Mouse (Mus musculus): ENCODE results near the gene Lrmp. TPM values are rescaled to one million over a fixed set of nuclear protein-coding genes. Genes with fewer than 3 reads are reported as not detected.

Gene Lrmp
- total RNA-seq, 2 experiments from 2014 or later = 0.31 to 0.61 TPM

- no peak for TF ChIP-seq CTCF (IDR thresholded peaks at IDR 0.05)
- intact Hi-C loops (cut with DNase I) = no loop called here
- Histone ChIP-seq H3K4me3 (no peak overlapping the region), H3K27ac (no peak overlapping the region)
- DNase-seq = no peak
These were observed 89.0 kb downstream of the Lrmp start for GRCm38 (mm10) chr6:145204440-145204839.

DNA sequence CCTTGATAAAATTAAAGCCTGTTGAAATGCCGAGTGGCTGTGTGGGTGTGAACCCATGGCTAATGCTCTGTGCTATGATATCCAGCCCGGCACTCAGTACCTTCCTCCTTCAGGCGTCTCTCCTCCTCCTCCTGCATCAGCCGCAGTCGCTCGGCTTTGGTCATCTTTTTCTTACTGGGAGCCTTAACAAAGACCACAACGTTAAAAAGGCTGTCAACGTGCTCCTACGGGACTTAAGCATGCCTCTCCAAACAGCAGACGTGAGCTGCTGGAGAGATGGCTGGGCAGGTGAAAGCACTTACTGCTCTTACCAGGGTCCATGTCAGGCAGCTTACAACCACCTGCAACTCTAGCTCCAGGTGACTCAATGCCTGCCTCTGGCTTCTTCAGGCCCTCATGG is 89.7 kb downstream of the Lrmp start:
- DNase-seq = no peak
- intact Hi-C loops (cut with DNase I) = no loop called here
- TF ChIP-seq CTCF (IDR thresholded peaks at IDR 0.05) = no peak
- H3K27ac ChIP-seq = no peak overlapping the region
- no peak overlapping the region for H3K4me3 ChIP-seq

DNA sequence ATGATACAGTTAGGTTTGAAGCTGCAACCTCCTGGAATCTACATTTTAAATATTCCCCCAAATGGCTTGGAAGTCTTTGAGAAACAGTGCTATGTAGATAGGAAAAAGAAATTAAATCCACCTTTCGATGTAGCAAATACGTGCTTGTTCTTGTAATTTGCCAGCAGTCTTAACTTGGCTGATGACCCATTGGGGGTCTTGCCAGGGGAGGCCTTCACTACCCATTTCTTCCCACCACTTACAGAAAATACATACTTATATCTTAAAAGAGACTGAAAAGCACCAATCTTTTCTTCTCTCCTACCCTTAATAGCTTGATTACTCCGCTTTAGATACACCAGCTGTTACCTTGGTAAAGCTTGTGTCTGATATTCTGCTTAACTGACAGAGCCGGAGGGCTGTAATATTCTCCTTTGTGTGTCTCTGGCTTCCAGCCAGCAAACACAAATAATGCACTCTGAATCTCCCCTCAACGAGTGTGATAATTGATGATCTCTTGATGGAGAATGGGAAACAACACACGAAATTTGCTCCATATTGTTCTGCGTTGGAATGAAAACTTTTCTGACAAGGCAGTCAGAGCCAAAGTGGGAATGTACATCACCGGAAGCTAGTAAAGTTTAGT is 94.7 kb downstream of the Lrmp start:
- DNase-seq = no peak
- H3K4me3 ChIP-seq = peak overlapping the region; percentile 93
- H3K27ac ChIP-seq = peak overlapping the region; percentile 61; the same call in 1 of the 2 replicates
- no peak for TF ChIP-seq CTCF (IDR thresholded peaks at IDR 0.05)
- intact Hi-C loops (cut with DNase I) = loop anchor here (5.0 kb wide), 1 partner anchor 37 kb away; no protein-coding TSS in a partner anchor

DNA sequence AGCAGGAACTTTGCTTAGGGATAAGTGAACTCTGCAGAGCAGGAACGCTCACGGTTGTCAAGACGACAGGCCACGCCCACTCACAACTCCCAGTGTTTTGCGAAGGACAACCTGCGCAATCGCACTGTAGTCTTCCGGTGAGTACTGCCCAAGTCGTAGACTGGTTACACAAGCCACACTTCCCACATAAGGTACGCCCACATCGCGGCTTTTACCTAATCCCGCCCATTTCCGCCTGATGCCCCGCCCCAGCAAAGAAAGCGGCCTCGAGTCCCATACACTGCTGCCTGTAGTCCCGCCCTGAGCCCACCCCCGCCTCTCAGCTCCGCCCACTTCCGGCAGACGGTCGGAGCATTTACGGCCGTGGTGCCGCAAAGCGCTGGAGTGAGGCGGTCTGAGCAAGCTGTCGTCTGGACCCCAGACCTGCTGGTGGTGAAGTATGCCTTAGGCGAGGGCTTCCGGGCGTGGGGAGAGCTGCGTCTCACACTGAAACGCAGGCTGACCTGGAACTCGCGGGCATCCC is 95.4 kb downstream of the Lrmp start, which contains the start of the genes Casc1 and Etfrf1:
Gene Casc1 (minus strand): TSS at position 190 of the 523 bp plus-strand sequence.
Gene Etfrf1 (plus strand): TSS at position 319 of the 523 bp plus-strand sequence.
- Histone ChIP-seq H3K27ac (peak within 1 kb of the TSS; percentile 96), H3K4me3 (peak within 1 kb of the TSS; percentile 93)
- no peak for TF ChIP-seq CTCF (IDR thresholded peaks at IDR 0.05)
- peak; percentile 98 for DNase-seq
- intact Hi-C loops (cut with DNase I) = loop anchor here (5.0 kb wide), 1 partner anchor 36 kb away; no protein-coding TSS in a partner anchor

DNA sequence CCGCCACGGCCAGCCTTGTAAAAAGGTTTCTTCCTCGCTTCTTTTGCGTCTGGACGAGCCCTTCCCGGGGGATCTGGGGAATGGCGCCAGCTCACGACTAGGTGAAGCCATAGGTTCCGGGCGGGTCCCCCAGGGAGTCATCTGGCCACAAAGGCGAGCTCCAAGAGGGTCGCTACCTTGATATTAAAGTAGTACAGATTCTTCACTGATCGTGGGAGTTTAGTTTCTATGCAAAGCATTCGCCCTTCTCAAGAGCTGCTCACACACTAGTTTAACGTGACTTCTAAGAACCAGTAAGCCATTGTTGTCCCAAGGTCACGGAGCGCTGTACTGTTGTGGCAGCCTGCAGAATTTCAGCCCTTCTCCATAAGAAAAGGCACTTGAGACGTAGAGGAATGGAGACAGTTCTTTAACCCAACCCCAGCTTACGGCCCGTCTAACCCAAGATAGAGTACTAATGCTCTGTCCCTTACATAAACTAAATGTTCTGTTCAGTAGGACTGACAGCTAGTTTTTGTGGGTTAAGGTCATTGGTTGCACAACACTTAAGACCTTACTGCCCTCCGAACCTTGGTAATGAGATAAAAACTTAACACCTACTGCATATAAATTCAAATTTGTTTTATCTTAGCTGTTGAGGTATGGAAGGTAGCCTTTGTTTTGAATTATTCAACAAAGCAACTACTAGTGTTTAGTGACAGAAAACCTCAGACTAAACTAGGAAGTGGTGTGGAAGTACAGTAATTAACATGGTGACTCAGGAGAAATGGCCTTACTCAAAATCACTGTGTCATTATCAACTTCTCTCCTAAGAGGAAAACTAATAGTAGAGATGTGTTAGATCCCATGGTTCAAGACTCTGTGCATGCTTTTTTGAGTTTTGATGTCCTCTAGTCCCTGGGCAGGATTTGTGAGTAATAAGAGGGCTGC is 96.2 kb downstream of the Lrmp start:
- Histone ChIP-seq H3K27ac (peak overlapping the region; percentile 96), H3K4me3 (peak overlapping the region; percentile 93)
- intact Hi-C loops (cut with DNase I) = loop anchor here (5.0 kb wide), 1 partner anchor 36 kb away; no protein-coding TSS in a partner anchor
- no peak for DNase-seq
- no peak for TF ChIP-seq CTCF (IDR thresholded peaks at IDR 0.05)

DNA sequence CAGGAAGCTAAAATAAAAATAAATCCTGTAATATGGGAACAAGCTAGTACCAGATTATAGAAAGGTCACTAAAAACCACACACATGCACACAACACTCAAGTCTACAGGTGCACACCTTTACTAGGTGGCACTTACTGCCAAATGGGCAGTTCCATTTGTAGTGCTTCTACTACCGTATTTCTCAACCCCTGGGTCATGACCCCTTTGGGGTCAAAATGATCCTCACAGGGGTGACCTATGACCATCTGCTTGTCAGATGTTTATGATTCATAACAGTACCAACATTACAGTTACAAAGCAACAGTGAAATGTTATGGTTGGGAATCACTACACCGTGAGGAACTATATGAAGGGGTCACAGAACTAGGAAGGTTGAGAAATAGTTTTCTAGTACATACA is 98.5 kb downstream of the Lrmp start:
- no peak for TF ChIP-seq CTCF (IDR thresholded peaks at IDR 0.05)
- no peak overlapping the region for H3K27ac ChIP-seq
- H3K4me3 ChIP-seq = no peak overlapping the region
- intact Hi-C loops (cut with DNase I) = loop anchor here (5.0 kb wide), 1 partner anchor 33 kb away; no protein-coding TSS in a partner anchor
- no peak for DNase-seq

DNA sequence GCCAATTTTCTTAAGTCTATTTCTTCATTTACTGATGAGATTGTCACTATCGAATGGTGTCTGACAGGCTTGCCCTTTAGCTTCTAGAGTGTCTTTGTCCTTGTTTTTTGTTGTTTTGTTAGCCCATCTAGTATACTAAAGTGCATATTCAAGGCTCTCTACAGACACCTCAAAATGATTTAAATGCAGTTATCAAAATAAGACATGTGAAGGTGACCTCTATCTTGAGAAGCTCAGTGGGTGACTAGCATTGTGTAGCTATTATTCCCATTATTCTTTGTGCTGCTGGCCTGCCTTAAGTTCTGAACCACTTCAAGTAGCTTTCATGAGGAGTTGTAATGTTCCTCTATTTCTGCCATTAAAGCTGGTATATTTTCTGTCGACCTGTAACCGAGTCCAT is 100.4 kb downstream of the Lrmp start:
- Histone ChIP-seq H3K27ac (no peak overlapping the region), H3K4me3 (no peak overlapping the region)
- intact Hi-C loops (cut with DNase I) = no loop called here
- no peak for TF ChIP-seq CTCF (IDR thresholded peaks at IDR 0.05)
- no peak for DNase-seq

DNA sequence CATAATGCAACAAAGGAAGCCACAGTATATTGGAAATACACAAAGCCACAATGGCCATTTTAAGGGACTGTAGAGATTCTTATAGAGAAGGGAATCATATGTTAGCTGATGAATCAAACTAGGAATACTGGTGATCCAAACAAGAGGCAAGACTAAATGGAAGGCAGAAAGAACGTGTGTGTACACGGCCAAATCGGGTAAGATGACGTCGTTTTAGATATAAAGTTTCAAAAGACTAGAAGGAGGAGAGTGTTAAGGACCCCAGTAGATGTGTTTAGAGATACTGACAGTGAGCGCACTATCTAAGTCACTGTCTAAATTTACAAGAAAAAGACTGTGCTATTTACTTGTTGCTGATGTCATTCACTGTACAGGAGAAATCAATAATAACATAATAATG is 108.8 kb downstream of the Lrmp start:
- intact Hi-C loops (cut with DNase I) = no loop called here
- Histone ChIP-seq H3K4me3 (no peak overlapping the region), H3K27ac (no peak overlapping the region)
- TF ChIP-seq CTCF (IDR thresholded peaks at IDR 0.05) = no peak
- DNase-seq = no peak

Other genes starting within 250 kb of the Lrmp start
- gene Bcat1, start 39.5 kb upstream of the Lrmp start, total RNA-seq (2021) = under 1 TPM; 0.64 to 0.66 TPM
- under 1 TPM; 0.18 to 0.36 TPM for gene Casc1, start 95.4 kb downstream of the Lrmp start, total RNA-seq (2021)
- gene Etfrf1, start 95.5 kb downstream of the Lrmp start, total RNA-seq (2021) = 10 to 100 TPM; 51.1 to 66.7 TPM
- 10 to 100 TPM; 13.2 to 21.2 TPM for gene Kras, start 134.6 kb downstream of the Lrmp start, total RNA-seq (2021)

Measured in gastrocnemius, adult 2 months (tissue).